Mouse (Mus musculus): ENCODE measurements at regions not wholly inside any gene's neighbourhood (a gene's known extent, or its start where the extent isn't known, plus 50 kb on each side); places are given as distances from the start of the nearest gene placed in this dataset.

GRCm38 (mm10) chr10:43759906-43760281 lies 141.7 kb downstream of the Qrsl1 start:
- H3K27ac ChIP-seq = no peak overlapping the region
- ATAC-seq (ENCODE audit: insufficient read depth) (no peak), DNase-seq (ENCODE audit: low read depth in 3 of 3, low spot score in 3 of 3) (no peak)
- H3K36me3 ChIP-seq (replicated peaks; ENCODE audit: control insufficient read depth, insufficient read depth, low read depth) = no peaks in the 10 kb centered on the region
- TF ChIP-seq CTCF (IDR thresholded peaks at IDR 0.05; ENCODE audit: low read depth) (no peak), EP300 (IDR thresholded peaks at IDR 0.05; ENCODE audit: low read depth) (no peak)
- no peaks in the 10 kb centered on the region for H3K9me3 ChIP-seq (ENCODE audit: control insufficient read depth, low read length)
- H3K4me1 ChIP-seq (replicated peaks; ENCODE audit: control insufficient read depth in 2 of 2, insufficient read depth in 2 of 2, low read length in 1 of 2) = peaks cover 8 to 25% of the 10 kb centered on the region in 2 experiments
- WGBS (ENCODE audit: insufficient replicate concordance) = 75% methylated on average over 5 of the region's 5 CpGs
- H3K4me2 ChIP-seq (ENCODE audit: low read depth) = no peak overlapping the region
- no peak overlapping the region for H3K9ac ChIP-seq (replicated peaks)
- no peaks in the 10 kb centered on the region for H3K27me3 ChIP-seq (ENCODE audit: control insufficient read depth, insufficient read depth, low read length)
- H3K4me3 ChIP-seq (ENCODE audit: insufficient read depth in 1 of 2, low read depth in 2 of 2, low read length in 2 of 2) = no peak overlapping the region

DNA sequence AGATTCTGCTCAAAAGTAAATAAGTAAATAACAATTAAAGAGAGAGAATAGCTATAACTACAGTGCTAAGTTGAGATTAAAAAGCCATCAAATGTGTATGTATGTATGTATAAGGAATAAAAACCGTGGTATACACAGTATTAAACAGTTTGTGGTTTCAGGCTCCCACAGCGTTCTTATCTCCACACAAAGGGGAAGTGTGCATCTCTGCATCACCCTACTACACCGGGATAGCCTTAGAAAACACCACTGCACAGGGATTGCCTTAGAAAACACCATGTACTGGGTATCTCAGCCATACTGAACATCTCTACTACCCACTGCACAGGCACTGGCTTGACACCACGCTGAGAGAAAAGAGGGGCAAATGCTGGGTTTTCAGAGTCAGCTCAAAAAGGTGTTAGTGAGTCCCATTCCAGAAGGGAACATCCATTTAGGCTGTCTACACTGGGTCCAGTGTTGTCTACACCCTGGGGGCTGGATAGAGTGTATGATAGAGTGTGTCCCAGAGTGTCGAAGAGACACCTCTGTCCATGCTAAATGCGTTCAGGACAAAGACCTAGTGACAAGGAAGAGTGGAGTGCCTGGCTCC lies 139.5 kb downstream of the Qrsl1 start:
- H3K9ac ChIP-seq (replicated peaks) = no peak overlapping the region
- DNase-seq (ENCODE audit: low read depth in 3 of 3, low spot score in 3 of 3) (no peak), ATAC-seq (ENCODE audit: insufficient read depth) (no peak)
- TF ChIP-seq EP300 (IDR thresholded peaks at IDR 0.05; ENCODE audit: low read depth) (no peak), CTCF (IDR thresholded peaks at IDR 0.05; ENCODE audit: low read depth) (no peak)
- H3K27me3 ChIP-seq (ENCODE audit: control insufficient read depth, insufficient read depth, low read length) = no peaks in the 10 kb centered on the region
- H3K4me1 ChIP-seq (replicated peaks; ENCODE audit: control insufficient read depth in 2 of 2, insufficient read depth in 2 of 2, low read length in 1 of 2) = peaks cover 23 to 41% of the 10 kb centered on the region in 2 experiments
- H3K36me3 ChIP-seq (replicated peaks; ENCODE audit: control insufficient read depth, insufficient read depth, low read depth) = no peaks in the 10 kb centered on the region
- H3K27ac ChIP-seq = no peak overlapping the region
- H3K9me3 ChIP-seq (ENCODE audit: control insufficient read depth, low read length) = no peaks in the 10 kb centered on the region
- H3K4me3 ChIP-seq (ENCODE audit: insufficient read depth in 1 of 2, low read depth in 2 of 2, low read length in 2 of 2) = no peak overlapping the region
- WGBS (ENCODE audit: insufficient replicate concordance) = 32% methylated on average over 6 of the region's 6 CpGs
- no peak overlapping the region for H3K4me2 ChIP-seq (ENCODE audit: low read depth)

GRCm38 (mm10) chr10:43764581-43764980 lies 137.0 kb downstream of the Qrsl1 start:
- H3K9ac ChIP-seq (replicated peaks) = no peak overlapping the region
- H3K4me1 ChIP-seq (replicated peaks; ENCODE audit: control insufficient read depth in 2 of 2, insufficient read depth in 2 of 2, low read length in 1 of 2) = peaks cover 23 to 33% of the 10 kb centered on the region in 2 experiments
- DNase-seq (ENCODE audit: low read depth in 3 of 3, low spot score in 3 of 3) = no peak
- no peaks in the 10 kb centered on the region for H3K36me3 ChIP-seq (replicated peaks; ENCODE audit: control insufficient read depth, insufficient read depth, low read depth)
- H3K27ac ChIP-seq = peak overlapping the region; percentile 70
- no peaks in the 10 kb centered on the region for H3K9me3 ChIP-seq (ENCODE audit: control insufficient read depth, low read length)
- WGBS (ENCODE audit: insufficient replicate concordance) = 61% methylated on average over 3 of the region's 3 CpGs
- no peaks in the 10 kb centered on the region for H3K27me3 ChIP-seq (ENCODE audit: control insufficient read depth, insufficient read depth, low read length)
- TF ChIP-seq CTCF (IDR thresholded peaks at IDR 0.05; ENCODE audit: low read depth) = no peak
- ATAC-seq (ENCODE audit: insufficient read depth) = no peak
- H3K4me2 ChIP-seq (ENCODE audit: low read depth) = no peak overlapping the region
- H3K4me3 ChIP-seq (ENCODE audit: insufficient read depth in 1 of 2, low read depth in 2 of 2, low read length in 2 of 2) = no peak overlapping the region

DNA sequence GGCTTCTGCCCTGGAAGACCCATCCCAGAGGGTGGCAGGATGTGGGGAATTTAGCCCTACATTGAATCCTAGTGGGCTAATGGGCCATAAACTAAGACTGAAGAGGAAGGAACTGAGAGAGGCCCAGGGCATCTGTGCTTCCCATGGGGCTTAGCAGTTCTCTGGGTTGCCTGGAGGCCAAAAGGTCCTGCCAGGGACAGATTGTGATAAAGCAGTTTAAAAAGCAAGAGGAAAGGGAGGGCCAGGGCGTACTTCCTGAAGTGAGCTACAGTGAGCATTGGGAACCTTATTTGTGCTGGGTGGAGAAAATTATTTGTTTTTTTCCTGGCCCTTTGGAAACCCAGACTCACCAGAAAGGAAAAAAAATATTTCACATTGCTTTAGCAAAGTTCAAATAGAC lies 136.3 kb downstream of the Qrsl1 start:
- no peaks in the 10 kb centered on the region for H3K27me3 ChIP-seq (ENCODE audit: control insufficient read depth, insufficient read depth, low read length)
- TF ChIP-seq EP300 (IDR thresholded peaks at IDR 0.05; ENCODE audit: low read depth) (peak; percentile 50; the same call in 1 of the 2 replicates), CTCF (IDR thresholded peaks at IDR 0.05; ENCODE audit: low read depth) (no peak)
- WGBS (ENCODE audit: insufficient replicate concordance) = 13% methylated on average over 1 of the region's 1 CpGs
- no peak overlapping the region for H3K4me3 ChIP-seq (ENCODE audit: insufficient read depth in 1 of 2, low read depth in 2 of 2, low read length in 2 of 2)
- H3K4me1 ChIP-seq (replicated peaks; ENCODE audit: control insufficient read depth in 2 of 2, insufficient read depth in 2 of 2, low read length in 1 of 2) = peaks cover 19 to 26% of the 10 kb centered on the region in 2 experiments
- H3K36me3 ChIP-seq (replicated peaks; ENCODE audit: control insufficient read depth, insufficient read depth, low read depth) = no peaks in the 10 kb centered on the region
- ATAC-seq (ENCODE audit: insufficient read depth) (peak; percentile 92), DNase-seq (ENCODE audit: low read depth in 3 of 3, low spot score in 3 of 3) (peak; percentile 54 to 59 (median 57))
- peak overlapping the region; percentile 5; the same call in 1 of the 2 replicates for H3K9ac ChIP-seq (replicated peaks)
- peak overlapping the region; percentile 45 for H3K4me2 ChIP-seq (ENCODE audit: low read depth)
- H3K27ac ChIP-seq = peak overlapping the region; percentile 70
- no peaks in the 10 kb centered on the region for H3K9me3 ChIP-seq (ENCODE audit: control insufficient read depth, low read length)

DNA sequence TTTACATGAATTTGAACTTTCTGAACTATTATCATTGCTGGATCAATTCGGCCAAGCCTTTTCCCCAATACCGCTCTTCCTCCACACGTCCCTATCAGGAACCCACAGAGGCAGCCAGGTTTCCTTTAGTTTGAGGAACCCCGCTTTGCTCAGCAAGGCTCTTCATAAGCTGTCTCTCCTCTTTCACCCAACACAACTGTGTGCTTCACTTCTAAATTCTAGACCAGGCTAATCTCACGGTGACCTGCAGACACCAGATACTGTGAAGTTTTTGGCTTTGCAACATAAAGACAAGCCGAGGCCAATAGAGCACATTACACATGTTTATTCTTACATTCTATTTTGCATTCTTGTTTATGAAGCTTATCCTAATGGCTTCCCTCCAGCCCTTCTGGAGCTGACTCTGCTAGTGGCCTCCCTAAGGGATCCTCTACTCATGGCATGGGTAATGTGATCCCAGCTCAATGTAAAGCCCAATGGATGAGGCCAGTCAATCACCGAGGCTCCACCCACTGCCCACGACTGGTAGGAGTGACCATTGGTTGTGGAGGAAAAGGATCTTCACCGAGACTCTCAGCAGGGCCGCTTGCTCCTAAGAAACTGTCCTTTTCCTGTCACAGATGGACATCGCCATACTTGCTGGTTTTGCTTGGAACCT lies 135.6 kb downstream of the Qrsl1 start:
- H3K4me3 ChIP-seq (ENCODE audit: insufficient read depth in 1 of 2, low read depth in 2 of 2, low read length in 2 of 2) = 0 out of 4 replicates have a peak overlapping the region, but pooled peaks of 1 of the 2 experiments have one; percentile 15
- H3K27ac ChIP-seq = peak overlapping the region; percentile 70
- peak in 2 of 3 experiments; percentile 37 to 39 for DNase-seq (ENCODE audit: low read depth in 3 of 3, low spot score in 3 of 3)
- peaks cover 19 to 26% of the 10 kb centered on the region in 2 experiments for H3K4me1 ChIP-seq (replicated peaks; ENCODE audit: control insufficient read depth in 2 of 2, insufficient read depth in 2 of 2, low read length in 1 of 2)
- 20% methylated on average over 11 of the region's 11 CpGs for WGBS (ENCODE audit: insufficient replicate concordance)
- H3K36me3 ChIP-seq (replicated peaks; ENCODE audit: control insufficient read depth, insufficient read depth, low read depth) = no peaks in the 10 kb centered on the region
- peak; percentile 36 for TF ChIP-seq EP300 (IDR thresholded peaks at IDR 0.05; ENCODE audit: low read depth)
- no peak for TF ChIP-seq CTCF (IDR thresholded peaks at IDR 0.05; ENCODE audit: low read depth)
- no peaks in the 10 kb centered on the region for H3K9me3 ChIP-seq (ENCODE audit: control insufficient read depth, low read length)
- no peaks in the 10 kb centered on the region for H3K27me3 ChIP-seq (ENCODE audit: control insufficient read depth, insufficient read depth, low read length)
- peak; percentile 79 for ATAC-seq (ENCODE audit: insufficient read depth)
- H3K4me2 ChIP-seq (ENCODE audit: low read depth) = peak overlapping the region; percentile 45
- H3K9ac ChIP-seq (replicated peaks) = peak overlapping the region; percentile 1
